Mouse (Mus musculus) ES-Bruce4 (cell line): ENCODE results near the gene Adgrl1. TPM values are rescaled to one million over a fixed set of nuclear protein-coding genes. Genes with fewer than 3 reads are reported as not detected.
A peak's percentile ranks its signal among the peaks of the same experiment; 100 is the strongest.

Experiments used
- H3K27ac ChIP-seq: 2 replicates; pipeline ENCODE4 v1.5.1; 2012; ENCODE audit warnings: low read length, inconsistent platforms; ENCODE audit not compliant: insufficient read depth
- H3K27me3 ChIP-seq: 2 replicates; pipeline ENCODE4 v1.6.1; 2012; ENCODE audit warnings: mild to moderate bottlenecking, low read length, inconsistent platforms; ENCODE audit not compliant: control insufficient read depth, poor library complexity, insufficient read depth, severe bottlenecking
- H3K36me3 ChIP-seq: 2 replicates; pipeline ENCODE4 v1.6.1; 2012; ENCODE audit warnings: inconsistent platforms, mild to moderate bottlenecking, low read length, moderate library complexity; ENCODE audit not compliant: control insufficient read depth, poor library complexity, insufficient read depth, severe bottlenecking
- H3K4me1 ChIP-seq: one replicate; pipeline ENCODE4 v1.8.1; 2011; ENCODE audit warnings: low read length; ENCODE audit not compliant: control insufficient read depth, insufficient read depth
- H3K4me3 ChIP-seq: 2 replicates; pipeline ENCODE4 v1.5.1; 2011; ENCODE audit warnings: low read depth, mild to moderate bottlenecking, low read length
- H3K9ac ChIP-seq: 2 replicates; pipeline ENCODE4 v1.6.1; 2012; ENCODE audit warnings: low read depth, mild to moderate bottlenecking, inconsistent platforms; ENCODE audit not compliant: poor library complexity, severe bottlenecking
- H3K9me3 ChIP-seq: replicated peaks from 2 replicates; pipeline ENCODE4 v1.6.1; 2012; ENCODE audit warnings: mild to moderate bottlenecking, low read length, inconsistent platforms; ENCODE audit not compliant: control insufficient read depth, poor library complexity, insufficient read depth, severe bottlenecking
- CTCF ChIP-seq: IDR thresholded peaks from one replicate; pipeline ENCODE4 v1.8.1; 2011; ENCODE audit warnings: low read depth, low read length
- EP300 ChIP-seq: IDR thresholded peaks from 2 replicates; pipeline ENCODE4 v1.6.1; 2011; ENCODE audit warnings: low read depth, low read length; ENCODE audit not compliant: insufficient read depth
- POLR2A ChIP-seq: IDR thresholded peaks from one replicate; pipeline ENCODE4 v1.8.1; 2011; ENCODE audit warnings: low read length; ENCODE audit not compliant: insufficient read depth
- polyA plus RNA-seq: library from polyadenylated mRNA; stranded (reverse); fragments of >200 nt; gene quantifications from 2 replicates; pipeline ENCODE4 v1.2.4, GENCODE M21; 2011; ENCODE audit warnings: low read depth; ENCODE audit not compliant: missing spikeins, insufficient read depth, insufficient read length

Adgrl1 gene
- 64.0 and 64.7 TPM in 2 replicates for polyA plus RNA-seq

- H3K36me3 ChIP-seq = no peaks in the 10 kb centered on the region
- H3K27ac ChIP-seq = no peak within 1 kb of the TSS
- H3K9ac ChIP-seq = peak within 1 kb of the TSS; percentile 97
- H3K4me1 ChIP-seq = peaks cover 6% of the 10 kb centered on the region
- H3K27me3 ChIP-seq = no peaks in the 10 kb centered on the region
- TF ChIP-seq CTCF (no peak), EP300 (peak; percentile 81; the same call in 1 of the 2 replicates), POLR2A (no peak)
- peak within 1 kb of the TSS; percentile 79 for H3K4me3 ChIP-seq
- H3K9me3 ChIP-seq = no peaks in the 10 kb centered on the region
These were observed at the start of gene Adgrl1 for GRCm38 (mm10) chr8:83899363-83900252. TSS of gene Adgrl1 (plus strand) at chr8:83900105.

DNA sequence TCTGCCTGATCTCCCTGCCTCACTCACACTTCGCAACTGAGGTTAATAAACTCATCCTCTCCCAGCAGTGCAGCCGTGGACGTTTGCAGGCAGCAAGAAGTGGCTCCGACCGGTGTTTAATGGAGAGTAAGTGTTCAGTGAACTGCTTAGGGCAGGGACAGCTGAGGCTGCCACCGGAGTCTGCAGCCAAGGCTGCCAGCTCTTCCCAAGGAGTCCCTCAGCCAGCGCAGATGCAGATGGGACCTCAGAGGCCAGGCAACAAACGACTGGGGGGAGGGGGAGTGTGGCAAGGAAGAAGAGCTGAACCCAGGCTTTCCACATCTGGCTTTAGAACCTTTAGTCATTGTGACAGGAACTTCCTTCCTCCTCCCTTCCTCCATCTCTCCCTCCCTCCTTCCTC is 47.6 kb upstream of the Adgrl1 start:
- H3K9me3 ChIP-seq = no peaks in the 10 kb centered on the region
- no peaks in the 10 kb centered on the region for H3K36me3 ChIP-seq
- no peaks in the 10 kb centered on the region for H3K4me1 ChIP-seq
- H3K4me3 ChIP-seq = no peak overlapping the region
- no peak overlapping the region for H3K27ac ChIP-seq
- no peaks in the 10 kb centered on the region for H3K27me3 ChIP-seq
- H3K9ac ChIP-seq = no peak overlapping the region
- TF ChIP-seq EP300 = no peak
- TF ChIP-seq POLR2A = no peak
- TF ChIP-seq CTCF = no peak

DNA sequence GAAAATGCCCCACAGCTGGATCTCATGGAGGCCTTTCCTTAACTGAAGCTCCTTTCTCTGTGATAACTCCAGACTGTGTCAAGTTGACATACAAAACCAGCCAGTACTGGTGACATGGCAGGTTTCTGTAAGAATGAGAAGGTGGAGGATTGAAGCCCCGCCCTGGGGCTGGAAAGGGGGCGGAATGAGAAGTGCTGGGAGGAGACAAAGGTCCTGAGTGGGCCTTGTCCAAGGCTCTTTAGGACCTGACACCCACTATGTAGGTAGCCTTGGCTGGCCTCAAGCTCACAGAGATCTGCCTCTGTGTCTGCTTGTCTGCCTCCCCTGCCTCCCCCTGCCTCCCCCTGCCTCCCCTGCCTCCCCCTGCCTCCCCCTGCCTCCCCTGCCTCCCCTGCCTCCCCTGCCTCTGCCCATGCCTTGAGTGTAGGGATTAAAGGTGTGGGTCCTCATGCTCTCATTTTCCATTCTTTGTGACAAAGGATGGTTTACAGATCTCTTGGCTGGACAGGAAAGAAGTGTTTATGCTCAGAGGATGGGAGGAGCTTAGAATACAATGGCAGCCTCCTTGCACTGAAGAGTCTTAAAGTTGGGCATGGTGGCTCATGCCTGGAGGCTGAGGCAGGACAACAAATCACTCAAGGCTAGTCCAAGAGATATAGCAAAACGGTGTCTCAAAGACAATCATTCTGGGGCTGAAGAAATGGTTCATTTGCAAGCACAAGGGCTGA is 46.4 kb upstream of the Adgrl1 start:
- no peak overlapping the region for H3K4me3 ChIP-seq
- no peaks in the 10 kb centered on the region for H3K36me3 ChIP-seq
- H3K27ac ChIP-seq = no peak overlapping the region
- H3K9me3 ChIP-seq = no peaks in the 10 kb centered on the region
- H3K4me1 ChIP-seq = no peaks in the 10 kb centered on the region
- TF ChIP-seq EP300 = no peak
- no peak for TF ChIP-seq CTCF
- TF ChIP-seq POLR2A = no peak
- no peaks in the 10 kb centered on the region for H3K27me3 ChIP-seq
- H3K9ac ChIP-seq = no peak overlapping the region

DNA sequence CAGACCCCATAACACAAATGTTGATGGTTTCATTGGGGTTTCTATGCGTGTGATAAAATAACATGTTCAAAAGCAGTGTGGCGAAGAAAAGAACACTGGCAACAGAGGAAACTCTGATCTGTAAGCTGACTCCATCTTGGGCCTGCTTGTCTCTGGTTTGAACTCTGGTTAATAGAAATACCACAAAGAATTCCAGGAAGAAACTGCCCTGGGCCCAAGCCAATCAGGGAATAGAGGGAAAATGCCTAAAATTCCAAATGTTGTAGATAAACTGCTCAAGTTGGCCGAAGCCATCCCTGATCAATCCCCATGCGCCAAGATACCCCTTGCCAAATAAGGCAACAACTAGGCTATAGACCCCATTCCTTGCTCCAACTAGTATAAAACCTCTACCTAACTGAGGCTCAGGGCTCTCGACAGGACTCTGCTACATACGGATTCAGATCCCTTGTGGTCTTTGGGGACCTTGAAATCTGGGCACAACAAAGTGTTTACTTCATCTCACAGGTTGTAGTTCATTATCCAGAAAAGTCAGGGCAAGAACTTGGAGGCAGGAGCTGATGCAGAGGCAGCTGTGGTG is 43.3 kb upstream of the Adgrl1 start:
- Histone ChIP-seq H3K27me3 (no peaks in the 10 kb centered on the region), H3K9ac (no peak overlapping the region), H3K4me3 (no peak overlapping the region), H3K9me3 (peaks cover 6% of the 10 kb centered on the region), H3K4me1 (no peaks in the 10 kb centered on the region), H3K36me3 (no peaks in the 10 kb centered on the region), H3K27ac (no peak overlapping the region)
- TF ChIP-seq EP300 (no peak), CTCF (no peak), POLR2A (no peak)

GRCm38 (mm10) chr8:83862439-83863268 is 37.3 kb upstream of the Adgrl1 start:
- Histone ChIP-seq H3K27me3 (no peaks in the 10 kb centered on the region), H3K9me3 (peaks cover 10% of the 10 kb centered on the region), H3K36me3 (no peaks in the 10 kb centered on the region), H3K4me1 (no peaks in the 10 kb centered on the region), H3K4me3 (no peak overlapping the region), H3K9ac (no peak overlapping the region), H3K27ac (no peak overlapping the region)
- no peak for TF ChIP-seq EP300
- TF ChIP-seq CTCF = no peak
